Mouse (Mus musculus) cerebellum, postnatal 14 days (tissue): ENCODE measurements around the gene Serpina1a.
"Not testable (repeated sequence)": the region's sequence is repeated elsewhere in the genome, so short reads cannot be mapped to it uniquely, and the experiment has no call there.

Experiments
- DNase-seq, 2 experiments: peaks; one replicate each; pipeline ENCODE4 v3.0.0; 2021; ENCODE audit warnings: mixed read lengths in 2 of 2

The Serpina1a gene

DNA sequence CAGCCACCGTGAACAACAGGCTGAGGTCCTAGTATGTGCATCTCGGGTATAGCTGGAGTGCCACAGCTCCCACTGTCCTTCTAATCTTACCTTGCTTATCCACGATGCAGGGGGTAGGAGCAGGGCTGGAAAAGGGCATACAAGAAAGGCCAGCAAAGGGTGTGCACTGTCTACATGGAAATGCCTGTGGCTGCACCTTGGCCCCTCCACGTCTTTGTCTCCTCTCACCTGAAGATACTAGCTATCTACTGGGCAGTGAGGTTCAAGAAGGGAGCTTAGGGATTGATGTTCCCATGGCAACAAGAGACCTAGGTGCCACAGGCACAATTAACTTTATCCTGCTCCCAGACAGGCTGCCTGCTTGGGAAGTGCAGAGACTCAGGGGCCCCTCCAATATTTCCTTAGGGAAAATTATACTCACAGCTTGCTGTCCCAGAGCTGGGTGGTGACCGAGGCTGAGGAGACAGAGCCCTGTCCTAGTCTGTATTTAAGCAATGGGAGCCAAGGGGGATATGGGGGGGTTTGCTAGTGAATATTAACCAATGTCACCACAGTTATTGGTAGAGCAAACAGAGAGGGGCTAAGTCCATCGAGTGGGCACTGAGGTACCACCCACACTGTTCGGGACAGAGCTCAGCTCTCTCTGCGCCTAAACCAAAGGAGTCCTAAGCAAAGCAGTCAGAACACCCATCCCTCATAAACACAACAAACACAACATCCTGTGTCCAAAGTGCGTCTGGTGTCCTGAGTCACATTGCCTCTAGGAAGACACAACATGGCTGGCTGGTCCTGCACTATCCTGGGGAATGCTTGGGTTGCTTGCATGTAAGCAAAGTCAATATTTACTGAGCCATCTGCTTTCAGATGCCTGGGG, at the start of gene Serpina1a:
Gene Serpina1a (minus strand): TSS at position 462 of the 874 bp plus-strand sequence.
- not testable (repeated sequence) for DNase-seq

DNA sequence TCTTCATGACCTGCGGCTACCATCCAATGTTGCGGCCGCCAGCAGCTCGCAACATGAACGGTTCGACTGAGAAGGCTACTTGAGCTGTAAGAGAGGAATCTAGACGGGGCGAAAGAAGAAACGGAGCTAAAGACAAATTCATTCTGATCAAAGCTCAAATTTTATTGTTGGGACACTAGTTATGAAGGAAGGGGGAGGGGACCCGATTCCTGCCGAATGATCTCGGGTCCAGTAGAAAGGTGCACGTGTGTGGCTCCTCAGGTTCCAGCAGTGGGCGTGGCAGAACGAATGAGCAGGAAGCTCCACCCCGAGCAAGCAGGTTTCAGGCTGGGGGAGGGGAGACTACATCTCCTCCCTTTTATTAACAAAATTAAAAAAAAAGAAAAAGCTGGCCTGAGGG, 45.8 kb upstream of the Serpina1a start:
- DNase-seq, result not testable (repeated sequence)

DNA sequence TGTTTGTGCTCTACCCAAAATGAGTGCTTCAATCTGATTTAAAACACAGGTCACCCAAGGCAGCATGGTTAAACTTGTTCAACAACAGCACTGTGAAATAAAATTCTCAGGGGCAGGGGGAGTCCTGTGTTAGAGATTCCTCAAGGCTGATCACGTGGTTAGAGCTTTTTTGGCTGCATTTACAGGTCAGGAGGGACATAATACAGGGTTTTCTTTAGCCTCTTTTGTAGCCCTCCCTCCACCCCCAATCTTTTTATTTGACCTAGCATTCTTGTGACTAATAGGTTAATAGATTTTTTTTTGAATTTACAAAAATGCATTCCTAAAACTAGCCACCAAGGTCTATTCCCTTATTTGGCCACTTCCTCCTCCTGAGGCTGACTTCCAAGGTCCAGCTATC, 44.4 kb upstream of the Serpina1a start:
- DNase-seq, result not testable (repeated sequence)

GRCm38 (mm10) chr12:103904837-103905340, 41.5 kb upstream of the Serpina1a start, which contains the start of gene Serpina1c:
Gene Serpina1c (minus strand): TSS chr12:103904887.
- not testable (repeated sequence) for DNase-seq

- DNase-seq, result not testable (repeated sequence)
Measured at GRCm38 (mm10) chr12:103901929-103902328, 38.6 kb upstream of the Serpina1a start.

GRCm38 (mm10) chr12:103866873-103867272, 3.5 kb upstream of the Serpina1a start:
- DNase-seq, result not testable (repeated sequence)

GRCm38 (mm10) chr12:103860976-103861375, 2.4 kb downstream of the Serpina1a start:
- no peak for DNase-seq

- not testable (repeated sequence) for DNase-seq
Measured at GRCm38 (mm10) chr12:103860571-103860970, 2.8 kb downstream of the Serpina1a start.

DNA sequence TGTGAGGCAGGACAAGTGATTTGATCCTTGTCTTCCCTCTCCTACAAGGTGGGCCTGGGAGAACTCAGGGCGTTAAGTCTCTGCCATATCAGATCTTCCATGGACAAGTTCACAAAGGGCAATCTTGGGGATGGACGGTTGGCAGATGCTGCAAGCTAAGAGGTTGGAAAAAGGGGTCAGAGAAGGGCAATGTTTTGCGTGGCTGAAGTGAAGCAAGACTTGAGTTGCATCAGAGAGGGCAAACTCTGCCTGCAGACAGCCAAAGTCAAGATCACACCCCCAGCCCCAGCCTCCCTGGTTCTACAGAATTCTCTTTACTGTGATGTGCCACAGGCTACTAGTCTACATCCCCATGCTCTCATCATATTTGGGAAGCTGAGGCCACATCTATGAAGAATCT, 3.8 kb downstream of the Serpina1a start:
- DNase-seq, result not testable (repeated sequence)

GRCm38 (mm10) chr12:103853032-103853431, 10.3 kb downstream of the Serpina1a start:
- DNase-seq, result not testable (repeated sequence)

GRCm38 (mm10) chr12:103830273-103830672, 33.1 kb downstream of the Serpina1a start, which contains the start of gene Serpina1b:
Gene Serpina1b (minus strand): TSS chr12:103830373.
- not testable (repeated sequence) for DNase-seq

- not testable (repeated sequence) for DNase-seq
Measured at GRCm38 (mm10) chr12:103827661-103828372, 35.5 kb downstream of the Serpina1a start.

DNA sequence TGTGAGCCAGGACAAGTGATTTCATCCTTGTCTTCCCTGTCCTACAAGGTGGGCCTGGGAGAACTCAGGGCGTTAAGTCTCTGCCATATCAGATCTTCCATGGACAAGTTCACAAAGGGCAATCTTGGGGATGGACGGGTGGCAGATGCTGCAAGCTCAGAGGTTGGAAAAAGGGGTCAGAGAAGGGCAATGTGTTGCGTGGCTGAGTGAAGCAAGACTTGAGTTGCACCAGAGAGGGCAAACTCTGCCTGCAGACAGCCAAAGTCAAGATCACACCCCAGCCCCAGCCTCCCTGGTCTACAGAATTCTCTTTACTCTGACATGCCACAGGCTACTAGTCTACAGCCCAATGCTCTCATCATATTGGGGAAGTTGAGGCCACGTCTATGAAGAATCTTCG, 39.5 kb downstream of the Serpina1a start:
- DNase-seq, result not testable (repeated sequence)
